In the genomic region with DNA sequence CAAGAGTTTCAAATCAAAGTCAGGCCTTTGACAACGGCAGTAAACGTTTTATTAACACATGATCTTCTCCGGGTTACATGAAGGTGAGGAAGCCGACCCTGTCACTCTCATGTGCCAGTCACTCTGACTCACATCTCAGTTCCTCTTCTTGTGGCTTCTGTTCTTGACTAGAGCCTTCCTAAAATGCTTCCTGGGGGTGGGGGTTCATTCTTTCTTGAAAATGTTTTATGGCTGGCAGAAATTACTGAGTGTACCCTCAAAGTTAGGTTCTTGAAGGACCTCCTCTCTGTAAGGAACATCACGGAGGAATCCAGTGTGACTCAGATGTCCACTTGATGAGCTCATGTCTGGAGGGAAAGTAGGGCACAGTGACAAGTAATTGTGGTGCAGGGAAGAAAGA, we compare ENCODE assay signal across 16 mouse cellular contexts. TPM values are rescaled to one million over a fixed set of nuclear protein-coding genes. Genes with fewer than 3 reads are reported as not detected.
DNase-seq lines count a peak whose midpoint lies in the region; TF ChIP-seq lines count a peak whose summit lies in the region.
"Had no signal": no experiment of that assay in that cellular context is flagged by ENCODE, and none has a peak within 500 bp of the region (broad histone marks: within the 10 kb centered on the region; RNA-seq: fewer than 3 reads in every experiment).

No protein-coding gene starts in this region.

- no peak overlapping the region for H3K4me3 ChIP-seq in spleen, adult 2 months (ENCODE audit: extremely low read depth, insufficient read depth, insufficient read length)
- no peak overlapping the region for H3K4me3 ChIP-seq in MEL (ENCODE audit: control insufficient read depth in 1 of 2, insufficient read depth in 1 of 2, low read depth in 2 of 2, low read length in 2 of 2)
- no peak overlapping the region for H3K4me3 ChIP-seq in embryonic fibroblast, embryonic 13.5 days (ENCODE audit: insufficient read depth, low read length)
- H3K4me3 ChIP-seq: erythroblast, embryonic 14.5 days; heart, embryonic 10.5 days; hindbrain, embryonic 15.5 days; left cerebral cortex, adult 2 months had no signal

- TF ChIP-seq POLR2A in spleen, adult 2 months (IDR thresholded peaks at IDR 0.05; ENCODE audit: low read depth, low read length) = no peak
- TF ChIP-seq POLR2A in MEL (IDR thresholded peaks at IDR 0.05; ENCODE audit: control insufficient read depth in 1 of 2, insufficient read depth in 1 of 2, low read depth in 1 of 2, low read length in 2 of 2, poor library complexity in 1 of 2) = no peak
- no peak for TF ChIP-seq POLR2A in embryonic fibroblast, embryonic 13.5 days (IDR thresholded peaks at IDR 0.05; ENCODE audit: low read depth, low read length)

- peaks cover 24% of the 10 kb centered on the region; the same call in 1 of the 2 replicates for H3K4me1 ChIP-seq in spleen, adult 2 months (ENCODE audit: control insufficient read depth, insufficient read depth, insufficient read length)
- no peaks in the 10 kb centered on the region; a peak in 1 of 4 replicates for H3K4me1 ChIP-seq in MEL (ENCODE audit: control insufficient read depth in 1 of 2, insufficient read depth in 2 of 2, low read length in 2 of 2)
- H3K4me1 ChIP-seq in embryonic fibroblast, embryonic 13.5 days (ENCODE audit: control insufficient read depth, insufficient read depth, low read length) = peaks cover 39% of the 10 kb centered on the region

- no peaks in the 10 kb centered on the region for H3K9me3 ChIP-seq in MEL (replicated peaks; ENCODE audit: insufficient read depth, low read length)
- H3K9me3 ChIP-seq: heart, embryonic 10.5 days; hindbrain, embryonic 15.5 days had no signal

- TF ChIP-seq RAD21 in MEL (IDR thresholded peaks at IDR 0.05; ENCODE audit: low read depth, low read length) = no peak

- H3K36me3 ChIP-seq in spleen, adult 2 months (ENCODE audit: control insufficient read depth, insufficient read depth, low read length) = peaks cover 2% of the 10 kb centered on the region; the same call in 1 of the 2 replicates
- H3K36me3 ChIP-seq in MEL (ENCODE audit: control insufficient read depth in 1 of 2, insufficient read depth in 2 of 2, low read length in 2 of 2) = peaks cover 0 to 4% of the 10 kb centered on the region in 2 experiments; a peak in 2 of 4 replicates
- no peaks in the 10 kb centered on the region for H3K36me3 ChIP-seq in splenic B cell, adult 2 months (ENCODE audit: control insufficient read depth, insufficient read depth, low read length, poor library complexity, severe bottlenecking)
- H3K36me3 ChIP-seq: hindbrain, embryonic 15.5 days had no signal

- no peak for TF ChIP-seq CTCF in spleen, adult 2 months (IDR thresholded peaks at IDR 0.05; ENCODE audit: extremely low read depth, insufficient read depth, insufficient read length, insufficient replicate concordance)
- TF ChIP-seq CTCF in MEL (IDR thresholded peaks at IDR 0.05 in 2 of 3, conservative IDR thresholded peaks at IDR 0.05 in 1 of 3; ENCODE audit: control insufficient read depth in 1 of 3, insufficient read depth in 1 of 3, low read depth in 2 of 3, low read length in 3 of 3, poor library complexity in 1 of 3, severe bottlenecking in 1 of 3) = no peak
- no peak for TF ChIP-seq CTCF in embryonic fibroblast, embryonic 13.5 days (IDR thresholded peaks at IDR 0.05; ENCODE audit: borderline replicate concordance, insufficient read depth, low read length)

- DNase-seq in spleen, adult 2 months (ENCODE audit: low read depth in 1 of 2, low spot score in 2 of 2) = peak; percentile 40 to 63
- no peak for DNase-seq in spleen, adult 18-20 months
- DNase-seq in MEL (ENCODE audit: low read depth, low spot score) = peak; percentile 49
- peak; percentile 82 for DNase-seq in splenic B cell, adult 2 months (ENCODE audit: low read depth, low spot score)
- DNase-seq in gastrocnemius, adult 8-10 months (ENCODE audit: low spot score in 2 of 2) = no peak
- no peak for DNase-seq in cerebellum, postnatal 14 days
- DNase-seq: cerebellum, postnatal 25 days; liver; lung, postnatal 4 days had no signal

- H3K79me2 ChIP-seq in MEL (ENCODE audit: control insufficient read depth, insufficient read depth, low read length, poor library complexity) = no peaks in the 10 kb centered on the region

- H3K27me3 ChIP-seq in spleen, adult 2 months (ENCODE audit: control insufficient read depth, insufficient read depth, low read length) = no peaks in the 10 kb centered on the region
- H3K27me3 ChIP-seq in MEL (ENCODE audit: control insufficient read depth in 1 of 2, insufficient read depth in 2 of 2, low read length in 2 of 2) = no peaks in the 10 kb centered on the region
- H3K27me3 ChIP-seq in splenic B cell, adult 2 months (ENCODE audit: control insufficient read depth, insufficient read depth, low read length, poor library complexity, severe bottlenecking) = no peaks in the 10 kb centered on the region
- H3K27me3 ChIP-seq: hindbrain, embryonic 15.5 days; Patski had no signal

- TF ChIP-seq EP300 in MEL (IDR thresholded peaks at IDR 0.05; ENCODE audit: low read depth in 1 of 2, low read length in 2 of 2) = 0 out of 4 replicates have a peak, but pooled peaks of 1 of the 2 experiments have one; percentile 11

- H3K9ac ChIP-seq in MEL (ENCODE audit: control insufficient read depth, low read depth, low read length, poor library complexity, severe bottlenecking) = no peak overlapping the region
- H3K9ac ChIP-seq: hindbrain, embryonic 15.5 days had no signal

- 13% methylated on average over 5 of the region's 5 CpGs for WGBS in spleen, adult 2 months

- H3K27ac ChIP-seq in spleen, adult 2 months (ENCODE audit: insufficient read depth, low read length) = no peak overlapping the region
- H3K27ac ChIP-seq in MEL (ENCODE audit: control insufficient read depth, low read depth, low read length) = no peak overlapping the region
- H3K27ac ChIP-seq in embryonic fibroblast, embryonic 13.5 days (ENCODE audit: insufficient read depth, low read length) = peak overlapping the region; percentile 33
- H3K27ac ChIP-seq: heart, embryonic 10.5 days; hindbrain, embryonic 15.5 days; kidney, postnatal 0 days; left cerebral cortex, adult 2 months had no signal

TF ChIP-seq in MEL, 35 proteins besides CTCF, POLR2A, EP300 and RAD21:
- no peak for TF ChIP-seq SIN3A (IDR thresholded peaks at IDR 0.05; ENCODE audit: low read length)
- TF ChIP-seq BHLHE40 (IDR thresholded peaks at IDR 0.05; ENCODE audit: borderline replicate concordance, low read depth, low read length) = peak; percentile 27; the same call in 1 of the 2 replicates

RNA-seq across cellular contexts. Expression of a gene that starts 50.2 kb away (rescaled TPM):
- 18.9 and 28.9 TPM in 2 replicates for polyA plus RNA-seq in spleen, adult 2 months (2012; rRNA removed)
- total RNA-seq in MEL (2012; rRNA removed) = 5.6 and 6.5 TPM in 2 replicates
- polyA plus RNA-seq in MEL (2012; ENCODE audit: insufficient read depth in 1 of 2, insufficient read length in 2 of 2, low read depth in 1 of 2, low replicate concordance in 2 of 2, missing spikeins in 1 of 2) = 1 to 10 TPM in 1 of 2 experiments, not detected in 1; 8.6 TPM
- polyA plus RNA-seq in embryonic fibroblast, embryonic 13.5 days (2011; ENCODE audit: insufficient read length, low read depth, missing spikeins) = 207 and 222 TPM in 2 replicates
- 100 to 1,000 TPM; 229 to 309 (median 276) TPM for total RNA-seq in gastrocnemius, adult 8-10 months (2022)

Comparison
In these comparisons a context has a peak if more than half of its experiments do, and no peak if none do; other contexts are left out.
1. DNase-seq: peak in spleen, adult 2 months (2 of 2), MEL (single experiment) and splenic B cell, adult 2 months (single experiment); none in spleen, adult 18-20 months (0 of 2), gastrocnemius, adult 8-10 months (0 of 2) and cerebellum, postnatal 14 days (0 of 2).